Mouse (Mus musculus): Measurements from ENCODE around the gene Klk5. TPM values are rescaled to one million over a fixed set of nuclear protein-coding genes. Genes with fewer than 3 reads are reported as not detected.

The Klk5 gene
- polyA plus RNA-seq (2015; fragmentation: Nextera tagmentation; extraction: Ambion mirVana) = not detected in 2 replicates

DNA sequence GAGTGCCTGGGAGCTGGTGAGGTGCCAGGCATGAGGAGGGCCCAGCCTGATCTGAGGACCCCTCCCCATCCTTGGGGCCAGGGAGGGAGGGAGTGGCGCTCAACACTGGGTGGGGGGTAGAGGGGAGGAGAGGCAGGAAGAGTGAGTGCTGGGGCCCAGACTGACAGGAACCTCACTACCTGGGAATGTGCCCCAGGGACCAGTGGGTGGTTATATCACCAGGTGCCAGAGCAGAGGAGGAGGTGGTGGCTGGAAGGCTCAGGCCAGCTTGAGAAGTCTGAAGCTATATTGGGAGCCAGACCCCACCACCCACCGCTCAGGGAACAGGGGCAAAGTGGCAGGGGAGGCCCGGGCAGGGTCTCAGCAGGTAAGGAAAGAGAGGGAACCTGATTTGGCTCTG is at the start of gene Klk5:
TSS of gene Klk5 (plus strand) at position 271 of the 400 bp plus-strand sequence.

DNA sequence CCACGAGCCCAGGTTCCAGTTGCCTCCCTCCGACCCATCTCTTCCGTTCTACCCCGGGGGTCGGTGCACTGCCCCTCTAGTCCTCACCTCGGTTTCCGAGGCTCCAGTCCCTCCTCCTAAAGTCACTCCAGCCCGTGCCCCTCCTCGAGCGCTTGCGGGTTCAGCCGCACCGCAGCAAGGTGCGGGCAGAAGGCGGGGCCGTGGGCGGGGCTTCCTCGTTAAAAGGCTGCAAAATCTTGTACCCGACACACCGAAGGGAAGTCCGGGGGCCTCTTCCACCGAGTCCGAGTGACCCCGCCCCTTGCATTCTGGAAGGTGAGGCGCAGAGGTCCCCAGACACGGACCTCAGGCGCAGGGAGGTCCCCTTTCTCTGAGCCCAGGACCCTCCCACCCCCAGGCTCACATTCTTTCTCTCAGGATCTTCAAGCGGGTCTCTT is 44.4 kb upstream of the Klk5 start, which contains the start of gene Klk8:
TSS of gene Klk8 (plus strand) at position 245 of the 437 bp plus-strand sequence.

DNA sequence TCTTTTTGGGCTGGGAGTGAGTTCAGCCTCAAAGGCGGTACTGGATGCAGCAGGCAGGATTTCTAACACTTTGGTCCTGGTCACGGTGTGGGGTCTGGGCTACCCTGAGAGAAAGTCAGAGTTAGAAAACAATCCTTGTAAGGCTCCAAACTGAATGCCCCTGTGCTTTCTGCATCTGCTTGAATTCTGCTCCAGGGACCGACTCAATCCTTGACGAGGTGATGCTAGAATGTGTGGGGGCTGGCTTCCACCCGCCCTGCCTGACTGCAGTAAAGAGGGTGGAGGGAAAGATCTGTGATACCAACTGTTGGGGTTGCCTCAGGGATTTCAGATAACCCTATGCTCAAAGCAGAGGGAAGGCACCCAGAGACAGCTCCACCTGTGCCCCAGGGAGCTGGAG is 30.8 kb upstream of the Klk5 start, which contains the start of gene Klk7:
TSS of gene Klk7 (plus strand) at position 301 of the 400 bp plus-strand sequence.

DNA sequence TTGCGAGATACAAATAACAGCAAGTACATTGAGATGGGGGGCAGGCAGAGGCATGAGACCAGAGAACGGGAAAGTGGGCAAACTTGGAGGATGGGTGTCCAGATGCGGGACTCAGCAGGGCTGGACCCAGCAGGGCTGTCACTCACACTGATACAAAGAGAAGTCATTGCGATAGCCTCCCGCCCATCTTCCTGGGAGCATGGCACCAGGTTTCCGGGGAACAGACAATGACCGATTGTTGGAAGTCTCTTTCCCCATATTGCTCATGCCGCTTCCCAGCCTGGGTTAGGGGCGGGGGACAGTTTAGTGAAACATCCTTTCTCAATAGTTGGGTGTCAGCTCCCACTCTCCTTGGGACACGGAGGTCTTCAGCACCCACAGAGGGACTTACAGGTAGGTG is 17.6 kb upstream of the Klk5 start, which contains the start of gene Klk6:
TSS of gene Klk6 (plus strand) at position 301 of the 400 bp plus-strand sequence.

DNA sequence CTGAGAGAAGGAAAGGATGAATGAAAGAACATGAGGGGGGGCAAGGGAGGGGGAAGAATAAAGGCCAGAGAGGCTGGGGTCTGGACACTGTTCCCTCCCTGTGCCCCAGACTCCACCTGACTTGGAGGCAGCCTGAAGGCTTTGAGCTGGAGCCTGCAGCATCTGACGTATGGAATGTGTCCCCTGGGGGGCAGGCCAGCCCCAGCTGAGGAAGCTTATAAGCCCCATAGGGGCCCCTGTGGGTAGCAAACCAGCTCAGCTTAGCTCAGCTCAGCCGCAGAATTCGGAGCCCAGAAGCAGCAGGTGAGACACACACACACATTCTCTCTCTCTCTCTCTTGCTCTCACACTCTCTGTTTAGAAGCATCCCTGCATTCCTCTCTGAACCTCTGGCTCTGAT is 39.1 kb downstream of the Klk5 start, which contains the start of gene Klk4:
TSS of gene Klk4 (plus strand) at position 249 of the 400 bp plus-strand sequence.

Other genes starting within 250 kb of the Klk5 start
- not detected in 2 replicates for gene Zfp819, start 234.8 kb upstream of the Klk5 start, polyA plus RNA-seq (2015; fragmentation: Nextera tagmentation; extraction: Ambion mirVana)
- gene Ceacam18, start 207.3 kb upstream of the Klk5 start, polyA plus RNA-seq (2015; fragmentation: Nextera tagmentation; extraction: Ambion mirVana) = 0.28 TPM in 1 of 2 replicates, not detected in the other
- gene Siglece, start 181.8 kb upstream of the Klk5 start, polyA plus RNA-seq (2015; fragmentation: Nextera tagmentation; extraction: Ambion mirVana) = 1.3 and 1.4 TPM in 2 replicates
- gene Ctu1, start 170.0 kb upstream of the Klk5 start, polyA plus RNA-seq (2015; fragmentation: Nextera tagmentation; extraction: Ambion mirVana) = 6.4 and 8.3 TPM in 2 replicates
- not detected in 2 replicates for gene Klk14, start 151.6 kb upstream of the Klk5 start, polyA plus RNA-seq (2015; fragmentation: Nextera tagmentation; extraction: Ambion mirVana)
- gene Klk13, start 129.4 kb upstream of the Klk5 start, polyA plus RNA-seq (2015; fragmentation: Nextera tagmentation; extraction: Ambion mirVana) = 0.23 TPM in 1 of 2 replicates, not detected in the other
- gene Klk12, start 73.1 kb upstream of the Klk5 start, polyA plus RNA-seq (2015; fragmentation: Nextera tagmentation; extraction: Ambion mirVana) = not detected in 2 replicates
- 0.14 and 0.38 TPM in 2 replicates for gene Klk11, start 67.4 kb upstream of the Klk5 start, polyA plus RNA-seq (2015; fragmentation: Nextera tagmentation; extraction: Ambion mirVana)
- gene Klk10, start 60.9 kb upstream of the Klk5 start, polyA plus RNA-seq (2015; fragmentation: Nextera tagmentation; extraction: Ambion mirVana) = 2.2 and 3.9 TPM in 2 replicates
- gene Klk9, start 50.1 kb upstream of the Klk5 start, polyA plus RNA-seq (2015; fragmentation: Nextera tagmentation; extraction: Ambion mirVana) = 0.19 TPM in 1 of 2 replicates, not detected in the other
- 7.3 and 16.9 TPM in 2 replicates for gene Klk8, start 44.4 kb upstream of the Klk5 start, polyA plus RNA-seq (2015; fragmentation: Nextera tagmentation; extraction: Ambion mirVana)
- gene Klk7, start 30.7 kb upstream of the Klk5 start, polyA plus RNA-seq (2015; fragmentation: Nextera tagmentation; extraction: Ambion mirVana) = 0.17 TPM in 1 of 2 replicates, not detected in the other
- not detected in 2 replicates for gene Klk6, start 17.5 kb upstream of the Klk5 start, polyA plus RNA-seq (2015; fragmentation: Nextera tagmentation; extraction: Ambion mirVana)
- not detected in 2 replicates for gene Klk4, start 39.2 kb downstream of the Klk5 start, polyA plus RNA-seq (2015; fragmentation: Nextera tagmentation; extraction: Ambion mirVana)
- gene Klk15, start 91.8 kb downstream of the Klk5 start, polyA plus RNA-seq (2015; fragmentation: Nextera tagmentation; extraction: Ambion mirVana) = not detected in 2 replicates
- gene Klk1b8, start 108.7 kb downstream of the Klk5 start, polyA plus RNA-seq (2015; fragmentation: Nextera tagmentation; extraction: Ambion mirVana) = not detected in 2 replicates
- gene Klk1b1, start 124.8 kb downstream of the Klk5 start, polyA plus RNA-seq (2015; fragmentation: Nextera tagmentation; extraction: Ambion mirVana) = not detected in 2 replicates
- not detected in 2 replicates for gene Klk1b9, start 134.1 kb downstream of the Klk5 start, polyA plus RNA-seq (2015; fragmentation: Nextera tagmentation; extraction: Ambion mirVana)
- not detected in 2 replicates for gene Klk1b11, start 153.9 kb downstream of the Klk5 start, polyA plus RNA-seq (2015; fragmentation: Nextera tagmentation; extraction: Ambion mirVana)
- gene Klk1b26, start 170.2 kb downstream of the Klk5 start, polyA plus RNA-seq (2015; fragmentation: Nextera tagmentation; extraction: Ambion mirVana) = not detected in 2 replicates
- not detected in 2 replicates for gene Klk1b27, start 210.3 kb downstream of the Klk5 start, polyA plus RNA-seq (2015; fragmentation: Nextera tagmentation; extraction: Ambion mirVana)